Mouse (Mus musculus) layer of hippocampus, adult 9-10 months (tissue): Measurements from ENCODE around the gene Wdr19.
"Not testable (repeated sequence)": the region's sequence is repeated elsewhere in the genome, so short reads cannot be mapped to it uniquely, and the experiment has no call there.

Experiments
- DNase-seq: peaks from one replicate; pipeline ENCODE4 v3.0.0; 2022; ENCODE audit warnings: low spot score

Wdr19 gene

GRCm38 (mm10) chr5:65299623-65300022 lies 100.1 kb downstream of the Wdr19 start:
- DNase-seq, result not testable (repeated sequence)

- DNase-seq, result no peak
Observed at GRCm38 (mm10) chr5:65300121-65300520, 100.6 kb downstream of the Wdr19 start.

GRCm38 (mm10) chr5:65305516-65305915 lies 106.0 kb downstream of the Wdr19 start:
- no peak for DNase-seq

GRCm38 (mm10) chr5:65308208-65308607 lies 108.7 kb downstream of the Wdr19 start:
- DNase-seq, result no peak

- DNase-seq, result no peak
Observed at GRCm38 (mm10) chr5:65308866-65309265, 109.4 kb downstream of the Wdr19 start.
